Mouse (Mus musculus) forebrain, postnatal 0 days (tissue): ENCODE measurements around the gene Kcnh7. TPM values are rescaled to one million over a fixed set of nuclear protein-coding genes. Genes with fewer than 3 reads are reported as not detected.

ENCODE experiments used
- ATAC-seq: fragments of 200-750 bp; cut with Nextera tagmentation; 2 replicates; pipeline ENCODE4 v1.8.0; 2017; ENCODE audit warnings: mild to moderate bottlenecking, moderate library complexity
- DNase-seq: peaks from one replicate; pipeline ENCODE4 v3.0.0-alpha.2; 2015
- H3K27ac ChIP-seq: fragments of 300-500 bp; sonication (generic); 2 replicates; pipeline ENCODE4 v1.5.1; 2014; ENCODE audit warnings: low read depth, mild to moderate bottlenecking, antibody characterized with exemption, low read length, moderate library complexity, mixed read lengths
- H3K27me3 ChIP-seq: fragments of 300-500 bp; sonication (generic); 2 replicates; pipeline ENCODE4 v1.6.1; 2014; ENCODE audit warnings: mild to moderate bottlenecking, low read length, mixed read lengths; ENCODE audit not compliant: insufficient read depth
- H3K36me3 ChIP-seq: fragments of 300-500 bp; sonication (generic); 2 replicates; pipeline ENCODE4 v1.6.1; 2014; ENCODE audit warnings: mild to moderate bottlenecking, moderate library complexity; ENCODE audit not compliant: insufficient read depth
- H3K4me1 ChIP-seq: fragments of 300-500 bp; sonication (generic); 2 replicates; pipeline ENCODE4 v1.6.1; 2014; ENCODE audit warnings: antibody characterized with exemption; ENCODE audit not compliant: insufficient read depth
- H3K4me2 ChIP-seq: fragments of 300-500 bp; sonication (generic); 2 replicates; pipeline ENCODE4 v1.6.1; 2014; ENCODE audit warnings: low read depth, mild to moderate bottlenecking, moderate library complexity
- H3K4me3 ChIP-seq: fragments of 300-500 bp; sonication (generic); 2 replicates; pipeline ENCODE4 v1.5.1; 2014; ENCODE audit warnings: low read depth, low read length, mixed read lengths
- H3K9ac ChIP-seq: fragments of 300-500 bp; sonication (generic); 2 replicates; pipeline ENCODE4 v1.6.1; 2014; ENCODE audit warnings: mild to moderate bottlenecking
- H3K9me3 ChIP-seq: fragments of 300-500 bp; sonication (generic); 2 replicates; pipeline ENCODE4 v1.6.1; 2016; ENCODE audit warnings: low read length
- CTCF ChIP-seq: sonication (generic); IDR thresholded peaks from 2 replicates; pipeline ENCODE4 v1.5.1; 2016; ENCODE audit warnings: antibody characterized with exemption, control low read depth, low read depth
- WGBS: fragments of 180-500 bp; shearing (Covaris S2); extraction: QIAGEN DNeasy Blood & Tissue Kit; methylation state at CpG from one replicate; pipeline ENCODE4 v1.1.7; 2014; 5-methylcytosine and 5-hydroxymethylcytosine counted together
- polyA plus RNA-seq: library from polyadenylated mRNA; unstranded; fragments of >200 nt; fragmentation: Nextera tagmentation; extraction: Ambion mirVana; gene quantifications from 2 replicates; pipeline ENCODE4 v1.2.1, GENCODE M21; 2015
- total RNA-seq: library from RNA; depleted of rRNA; stranded (reverse); fragments of >200 nt; gene quantifications from 2 replicates; pipeline ENCODE4 v1.2.3, GENCODE M21; 2014

The Kcnh7 gene
- total and polyA plus RNA-seq, 2 experiments from 2014 or later = 7.3 to 17.9 TPM

DNA sequence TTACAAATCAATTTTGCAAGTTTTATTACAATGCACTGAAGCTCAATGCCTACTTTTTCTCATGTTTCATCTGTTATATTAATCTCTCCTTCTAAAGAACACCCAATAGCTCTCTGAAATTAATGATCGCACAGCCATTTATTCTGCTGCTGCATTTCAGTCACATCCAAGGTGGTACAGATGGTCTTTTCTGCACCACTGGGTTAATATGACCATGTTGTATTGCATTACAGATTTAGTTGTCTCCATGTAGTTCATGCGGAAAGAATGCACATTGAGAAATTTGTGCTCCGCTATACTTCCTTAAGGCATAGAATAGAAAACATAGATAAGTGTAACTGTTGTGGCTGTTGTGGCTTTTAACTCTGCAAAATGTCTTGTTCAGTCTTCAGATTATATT, 328.7 kb downstream of the Kcnh7 start:
- WGBS = 57% methylated on average over 3 of the region's 3 CpGs
- no peak for ATAC-seq
- no peaks in the 10 kb centered on the region for H3K4me1 ChIP-seq

DNA sequence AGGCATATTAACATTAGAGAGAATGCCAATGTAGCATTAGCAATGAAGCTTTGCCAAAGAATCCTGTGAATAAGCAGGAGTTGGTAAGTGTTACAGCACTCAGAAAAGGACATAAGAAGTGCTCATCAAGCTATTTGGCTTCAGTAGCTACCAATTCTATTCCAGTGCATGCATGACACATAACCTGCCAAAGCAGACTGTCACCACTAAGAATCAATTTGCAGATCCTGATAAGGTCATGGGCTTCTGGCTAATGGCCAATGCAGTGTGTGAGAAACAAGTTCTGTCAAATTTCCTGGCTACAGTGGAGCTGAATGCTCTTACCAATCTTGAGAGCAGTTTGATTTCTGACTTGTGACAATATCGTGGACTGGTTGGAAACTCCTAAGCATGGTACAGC, 341.5 kb downstream of the Kcnh7 start:
- Histone ChIP-seq H3K9me3 (no peaks in the 10 kb centered on the region), H3K27ac (no peak overlapping the region), H3K4me1 (no peaks in the 10 kb centered on the region), H3K4me3 (no peak overlapping the region), H3K27me3 (no peaks in the 10 kb centered on the region), H3K36me3 (no peaks in the 10 kb centered on the region), H3K4me2 (no peak overlapping the region), H3K9ac (no peak overlapping the region)
- ATAC-seq (no peak), DNase-seq (peak; percentile 29)
- no peak for TF ChIP-seq CTCF
- 69% methylated on average over 1 of the region's 1 CpGs for WGBS

More for the DNA sequence above, 328.7 kb downstream of the Kcnh7 start:
- no peaks in the 10 kb centered on the region for H3K27me3 ChIP-seq
- no peak overlapping the region for H3K4me2 ChIP-seq
- no peak for DNase-seq
- H3K9ac ChIP-seq = no peak overlapping the region
- no peak overlapping the region for H3K4me3 ChIP-seq
- H3K36me3 ChIP-seq = no peaks in the 10 kb centered on the region
- H3K9me3 ChIP-seq = no peaks in the 10 kb centered on the region
- no peak overlapping the region for H3K27ac ChIP-seq
- TF ChIP-seq CTCF = no peak

DNA sequence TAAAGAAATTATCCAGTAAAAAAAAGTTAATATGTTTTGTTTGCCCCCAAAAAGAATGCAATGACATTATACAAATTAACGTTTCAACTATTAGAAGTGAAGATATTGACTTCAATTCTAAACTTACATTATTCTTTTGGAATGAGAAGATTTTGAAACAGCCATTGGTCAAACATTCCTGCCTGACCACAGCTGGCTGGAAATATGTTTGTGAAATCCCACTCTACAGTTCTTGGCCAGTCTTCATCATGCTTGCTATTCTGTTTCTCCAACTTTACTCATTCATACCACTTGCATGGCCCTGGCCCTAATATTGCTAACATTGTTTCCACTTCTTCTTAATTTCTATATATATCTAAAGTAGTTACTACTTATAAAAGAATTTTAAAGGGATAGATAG, 349.8 kb downstream of the Kcnh7 start:
- H3K9ac ChIP-seq = no peak overlapping the region
- no peak for DNase-seq
- no peak for TF ChIP-seq CTCF
- H3K27me3 ChIP-seq = no peaks in the 10 kb centered on the region
- no peaks in the 10 kb centered on the region; the same call in 1 of the 2 replicates for H3K36me3 ChIP-seq
- H3K4me2 ChIP-seq = no peak overlapping the region
- no peak for ATAC-seq
- no peak overlapping the region for H3K27ac ChIP-seq
- H3K4me1 ChIP-seq = no peaks in the 10 kb centered on the region
- no peak overlapping the region for H3K4me3 ChIP-seq
- 88% methylated on average over 1 of the region's 1 CpGs for WGBS
- no peaks in the 10 kb centered on the region for H3K9me3 ChIP-seq

DNA sequence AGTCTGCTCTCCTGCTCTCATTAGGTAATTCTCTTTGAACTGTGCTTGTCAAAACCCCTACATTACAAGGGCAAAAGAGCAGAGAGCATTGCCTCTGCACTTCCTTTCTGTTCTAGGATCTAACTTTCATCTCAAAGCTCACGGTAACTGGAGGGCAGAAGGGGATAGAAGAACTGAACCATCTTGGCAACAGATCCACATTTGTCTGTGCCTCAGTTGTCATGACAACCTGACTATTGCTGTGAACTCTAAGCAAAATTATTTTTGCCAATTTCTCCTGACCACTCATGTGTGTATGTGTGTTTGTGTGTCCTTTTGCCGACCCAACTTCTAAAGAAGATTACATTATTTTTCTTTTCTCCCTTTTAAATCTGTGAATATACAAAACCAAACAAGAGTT, 364.9 kb downstream of the Kcnh7 start:
- no peak for TF ChIP-seq CTCF
- DNase-seq = no peak

DNA sequence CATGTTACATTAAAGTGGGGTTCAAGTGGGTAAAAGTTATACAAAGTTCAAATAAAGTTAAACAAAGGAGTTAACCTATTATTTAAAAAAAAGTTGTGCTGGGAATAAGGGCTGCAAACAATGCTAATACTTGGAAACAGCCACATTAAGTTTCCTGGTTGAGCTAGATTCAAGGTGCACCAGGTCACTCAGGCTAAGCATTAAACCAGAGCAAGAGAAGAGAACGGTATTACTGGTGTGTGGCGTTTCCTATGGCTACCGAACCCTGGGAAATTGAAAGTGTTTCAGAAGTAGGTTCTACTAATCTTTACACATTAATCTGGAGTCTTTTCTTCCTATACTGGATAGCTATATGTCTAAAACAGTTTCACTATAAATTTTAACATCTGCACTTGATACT, 368.1 kb downstream of the Kcnh7 start:
- no peak overlapping the region for H3K4me3 ChIP-seq
- 91% methylated on average over 3 of the region's 3 CpGs for whole genome bisulfite sequencing
- no peak for ATAC-seq
- H3K9ac ChIP-seq = no peak overlapping the region
- no peak overlapping the region for H3K4me2 ChIP-seq
- DNase-seq = no peak
- no peaks in the 10 kb centered on the region for H3K27me3 ChIP-seq
- no peaks in the 10 kb centered on the region for H3K36me3 ChIP-seq
- H3K9me3 ChIP-seq = no peaks in the 10 kb centered on the region
- no peak for TF ChIP-seq CTCF
- no peaks in the 10 kb centered on the region for H3K4me1 ChIP-seq
- H3K27ac ChIP-seq = no peak overlapping the region

More for the DNA sequence above, 364.9 kb downstream of the Kcnh7 start:
- Histone ChIP-seq H3K27ac (no peak overlapping the region), H3K36me3 (no peaks in the 10 kb centered on the region), H3K4me2 (no peak overlapping the region), H3K9me3 (no peaks in the 10 kb centered on the region), H3K4me1 (no peaks in the 10 kb centered on the region), H3K27me3 (no peaks in the 10 kb centered on the region), H3K9ac (no peak overlapping the region), H3K4me3 (no peak overlapping the region)
- ATAC-seq = no peak
- WGBS = 31% methylated on average over 2 of the region's 2 CpGs

DNA sequence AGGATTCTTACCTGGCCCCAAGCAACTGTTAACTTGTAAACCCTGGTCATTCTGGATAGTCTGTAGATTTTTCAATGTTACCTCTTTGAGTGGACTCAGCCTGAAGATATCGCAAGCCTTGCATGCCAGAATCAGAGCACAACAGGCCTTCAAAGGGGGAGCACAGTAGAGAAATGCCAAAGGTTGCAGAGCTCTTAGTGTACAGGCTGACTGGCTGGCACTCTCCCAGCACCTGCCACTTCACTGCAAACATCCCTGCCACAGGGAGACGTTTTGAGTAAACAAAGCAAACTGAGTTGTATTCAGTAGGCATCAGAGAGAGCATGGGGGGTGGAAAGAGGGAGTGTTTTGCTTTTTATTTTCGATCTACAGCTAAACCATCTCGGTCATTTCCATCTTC, 375.3 kb downstream of the Kcnh7 start:
- H3K27ac ChIP-seq = 0 out of 2 replicates have a peak overlapping the region, but pooled peaks have one; percentile 1
- WGBS = 13% methylated on average over 4 of the region's 4 CpGs
- peak; percentile 10; the same call in 1 of the 2 replicates for ATAC-seq
- H3K4me1 ChIP-seq = no peaks in the 10 kb centered on the region
- no peak for TF ChIP-seq CTCF
- no peak overlapping the region for H3K9ac ChIP-seq
- H3K9me3 ChIP-seq = no peaks in the 10 kb centered on the region
- H3K27me3 ChIP-seq = no peaks in the 10 kb centered on the region
- DNase-seq = peak; percentile 38
- H3K4me3 ChIP-seq = no peak overlapping the region
- H3K36me3 ChIP-seq = no peaks in the 10 kb centered on the region
- H3K4me2 ChIP-seq = peak overlapping the region; percentile 8; the same call in 1 of the 2 replicates

DNA sequence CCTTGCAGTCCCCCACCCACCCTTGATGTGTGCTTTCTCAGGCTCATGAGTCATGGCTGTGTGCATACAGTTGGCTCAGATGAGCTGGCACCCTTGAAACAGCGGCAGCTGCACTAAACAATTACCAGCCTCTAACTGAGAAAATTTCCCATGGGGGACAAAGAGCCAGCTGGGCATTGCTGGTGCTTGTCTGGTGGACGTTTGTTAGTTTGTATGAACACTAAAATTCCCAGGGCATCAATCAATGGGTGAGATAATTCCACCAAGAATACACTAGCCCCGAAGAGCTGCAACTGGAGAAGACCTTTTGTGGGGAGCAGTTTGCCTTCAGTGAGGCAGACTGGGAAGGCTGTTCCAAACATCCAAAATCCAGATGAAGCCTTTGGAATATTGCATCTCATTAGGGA, 376.6 kb downstream of the Kcnh7 start:
- peak overlapping the region; percentile 13; the same call in 1 of the 2 replicates for H3K4me2 ChIP-seq
- no peaks in the 10 kb centered on the region for H3K4me1 ChIP-seq
- no peak overlapping the region for H3K4me3 ChIP-seq
- WGBS = 7% methylated on average over 3 of the region's 3 CpGs
- DNase-seq (peak; percentile 89), ATAC-seq (peak; percentile 98)
- no peaks in the 10 kb centered on the region for H3K36me3 ChIP-seq
- H3K9me3 ChIP-seq = no peaks in the 10 kb centered on the region
- TF ChIP-seq CTCF = no peak
- no peaks in the 10 kb centered on the region for H3K27me3 ChIP-seq
- H3K9ac ChIP-seq = no peak overlapping the region
- H3K27ac ChIP-seq = peak overlapping the region; percentile 73
